Mouse (Mus musculus): Measurements from ENCODE around the gene Pgam1. TPM values are rescaled to one million over a fixed set of nuclear protein-coding genes. Genes with fewer than 3 reads are reported as not detected.
"Not testable (repeated sequence)": the region's sequence is repeated elsewhere in the genome, so short reads cannot be mapped to it uniquely, and the experiment has no call there.

Pgam1 gene
- 100 to 1,000 TPM in 3 of 4 experiments, 10 to 100 TPM in 1; 94.6 to 149 (median 113) TPM for total RNA-seq (2022)

DNA sequence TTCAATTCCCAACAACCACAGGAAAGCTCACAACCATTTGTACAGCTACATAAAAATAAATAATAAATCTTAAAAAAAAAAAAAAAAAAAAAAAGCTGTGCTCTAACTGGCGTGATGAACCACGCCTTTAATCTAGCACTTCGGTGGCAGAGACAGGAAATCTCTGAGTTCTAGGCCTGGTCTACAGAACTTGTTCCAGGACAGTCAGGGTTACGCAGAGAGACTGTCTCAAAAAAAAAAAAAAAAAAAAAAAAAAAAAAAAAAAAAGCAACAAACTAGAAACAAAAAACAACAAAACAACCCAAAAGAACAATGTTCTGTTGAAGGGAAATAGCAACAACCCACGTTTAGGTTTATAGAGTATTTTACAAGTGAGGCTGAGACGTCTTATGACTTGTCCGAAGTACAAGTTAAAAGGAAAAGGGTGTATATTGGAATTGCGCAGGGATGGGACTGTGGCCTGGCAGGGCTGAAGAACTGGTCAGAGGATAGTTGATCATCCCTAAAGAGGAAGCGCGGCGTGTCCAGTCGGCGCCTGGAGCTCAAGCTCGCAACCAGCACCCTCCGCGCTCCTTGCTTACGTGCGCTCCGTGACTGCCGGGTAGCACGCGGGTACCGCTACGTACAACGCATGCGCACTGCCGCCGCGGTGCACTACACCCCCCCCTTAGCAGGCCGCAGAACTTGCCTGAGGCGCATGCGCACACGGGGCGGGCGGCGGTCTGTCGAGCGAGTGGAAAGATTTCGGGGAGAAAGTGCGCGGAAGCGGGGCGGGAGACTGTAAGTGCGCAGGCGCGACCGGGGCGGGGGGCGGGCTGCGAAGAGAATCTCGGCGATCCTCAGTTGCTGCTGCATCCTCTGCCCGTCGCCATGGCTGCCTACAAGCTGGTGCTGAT lies at the start of gene Pgam1:
TSS of gene Pgam1 (plus strand) at position 746 of the 896 bp plus-strand sequence.
- peak; percentile 95 for DNase-seq (ENCODE audit: low spot score)

DNA sequence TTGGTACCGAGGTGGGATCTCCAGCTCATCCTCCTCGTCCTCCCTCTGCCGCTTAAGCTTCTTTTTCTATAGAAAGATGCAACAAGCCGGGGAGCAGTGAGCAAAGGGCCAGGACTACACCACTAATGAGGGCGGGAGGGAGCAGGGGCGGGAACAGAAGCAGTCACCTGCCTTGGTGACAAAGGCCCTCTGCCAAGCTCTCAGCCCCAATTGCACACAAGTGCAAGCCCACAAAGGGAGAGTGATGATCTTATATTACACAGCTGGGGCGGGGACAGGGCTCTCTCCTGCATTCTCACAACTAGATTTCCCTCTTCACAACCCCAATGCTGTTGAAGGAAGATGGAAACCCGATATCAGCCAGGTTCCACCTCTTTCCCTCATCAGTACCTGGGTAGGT lies 45.0 kb upstream of the Pgam1 start:
- no peak for DNase-seq (ENCODE audit: low spot score)

DNA sequence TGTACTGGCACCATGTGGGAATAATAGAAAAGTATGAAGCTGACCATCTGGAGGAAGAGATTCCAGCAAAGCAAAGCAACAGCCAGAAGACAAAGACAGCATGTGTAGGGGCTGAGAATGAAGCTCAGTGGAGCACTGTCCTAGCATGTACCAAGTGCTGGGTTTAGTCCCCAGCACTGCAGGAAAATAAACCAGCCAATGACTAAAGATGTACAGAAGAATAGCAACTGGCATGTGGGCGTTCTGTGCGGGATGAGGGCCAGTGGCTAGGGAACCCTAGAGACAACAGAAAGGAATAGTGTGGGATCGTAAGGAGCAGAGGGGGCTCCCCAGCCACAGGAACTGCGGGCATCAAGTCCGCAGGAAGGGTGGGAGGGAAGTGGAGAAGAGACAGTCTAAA lies 42.4 kb upstream of the Pgam1 start:
- DNase-seq (ENCODE audit: low spot score): no peak

DNA sequence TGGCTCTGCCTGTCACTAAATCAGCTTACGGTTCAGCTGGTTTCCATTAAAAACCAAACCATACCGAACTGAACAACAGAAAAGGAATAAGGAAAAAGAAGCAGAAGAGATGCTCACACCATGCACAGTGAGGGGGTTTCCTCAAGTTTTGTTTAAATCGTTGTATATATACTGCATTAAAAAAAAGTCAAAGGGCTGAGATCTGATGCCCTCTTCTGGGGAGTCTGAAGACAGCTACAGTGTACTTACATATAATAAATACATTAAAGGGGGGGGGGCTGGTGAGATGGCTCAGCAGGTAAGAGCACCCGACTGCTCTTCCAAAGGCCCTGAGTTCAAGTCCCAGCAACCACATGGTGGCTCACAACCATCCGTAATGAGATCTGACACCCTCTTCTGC lies 41.8 kb upstream of the Pgam1 start:
- DNase-seq (ENCODE audit: low spot score): not testable (repeated sequence)

DNA sequence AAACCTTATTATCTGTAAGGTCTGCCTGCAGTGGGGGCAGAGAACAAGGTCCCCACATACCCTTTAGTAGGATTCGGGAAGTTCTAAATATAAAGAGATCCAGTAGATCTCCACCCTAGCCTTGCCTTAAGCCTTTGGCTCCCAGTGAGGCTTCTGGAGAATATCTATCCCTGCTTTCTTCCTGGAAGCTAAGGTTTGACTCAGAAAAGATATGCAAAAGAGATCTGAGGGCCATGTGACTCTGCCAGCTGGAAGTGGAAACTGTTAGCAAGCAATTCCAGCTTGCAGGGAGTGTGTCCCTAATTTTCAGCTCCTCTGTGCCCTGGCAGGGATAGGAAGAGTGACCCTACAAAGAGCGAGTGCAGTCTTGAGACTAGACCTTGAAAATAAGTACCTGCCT lies 39.4 kb upstream of the Pgam1 start:
- no peak for DNase-seq (ENCODE audit: low spot score)

GRCm38 (mm10) chr19:41874356-41874755 lies 37.4 kb upstream of the Pgam1 start:
- no peak for DNase-seq (ENCODE audit: low spot score)

- no peak for DNase-seq (ENCODE audit: low spot score)
These were observed 29.9 kb upstream of the Pgam1 start for GRCm38 (mm10) chr19:41881842-41882241.

- no peak for DNase-seq (ENCODE audit: low spot score)
These were observed 27.8 kb upstream of the Pgam1 start for GRCm38 (mm10) chr19:41883882-41884281.

- DNase-seq (ENCODE audit: low spot score): no peak
These were observed 23.5 kb upstream of the Pgam1 start for GRCm38 (mm10) chr19:41888191-41888590.

- no peak for DNase-seq (ENCODE audit: low spot score)
These were observed 16.8 kb upstream of the Pgam1 start for GRCm38 (mm10) chr19:41894959-41895358.

- peak; percentile 92 for DNase-seq (ENCODE audit: low spot score)
These were observed 16.0 kb upstream of the Pgam1 start, which contains the start of gene Rrp12 for GRCm38 (mm10) chr19:41895460-41896318. Rrp12 (minus strand) TSS chr19:41896173.

GRCm38 (mm10) chr19:41896319-41896711 lies 15.4 kb upstream of the Pgam1 start:
- DNase-seq (ENCODE audit: low spot score): no peak

- DNase-seq (ENCODE audit: low spot score): peak; percentile 34
These were observed 12.9 kb upstream of the Pgam1 start for GRCm38 (mm10) chr19:41898860-41899259.

DNA sequence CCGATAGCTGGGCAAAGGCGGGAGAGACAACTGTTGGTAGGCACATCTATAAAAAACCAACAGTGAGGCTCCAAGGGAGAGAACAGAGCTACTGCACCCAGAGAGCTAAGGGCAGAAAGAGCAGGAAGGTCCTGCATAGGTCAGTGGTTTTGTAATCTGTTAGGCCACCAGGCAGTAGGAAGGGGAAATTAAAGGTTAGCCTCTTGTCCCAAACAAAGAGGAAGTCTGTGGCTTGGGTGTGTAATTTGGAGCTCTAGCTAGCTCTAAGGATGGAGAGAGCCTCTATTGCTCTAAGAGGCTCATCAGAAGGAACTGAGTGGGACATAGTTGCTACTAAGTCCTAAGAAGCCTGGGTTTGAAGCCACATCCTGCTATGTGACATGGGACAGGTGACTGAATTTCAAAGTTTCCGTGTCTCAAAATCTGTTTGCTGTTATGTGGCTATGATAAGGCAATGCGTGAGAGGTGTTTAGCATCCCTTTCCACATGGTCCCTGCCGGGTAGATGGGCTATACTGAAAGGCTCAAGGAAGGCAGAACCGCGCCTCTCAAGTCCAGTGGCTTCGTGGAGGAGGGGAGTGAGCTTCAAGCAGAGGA lies 11.1 kb upstream of the Pgam1 start:
- DNase-seq (ENCODE audit: low spot score): no peak

DNA sequence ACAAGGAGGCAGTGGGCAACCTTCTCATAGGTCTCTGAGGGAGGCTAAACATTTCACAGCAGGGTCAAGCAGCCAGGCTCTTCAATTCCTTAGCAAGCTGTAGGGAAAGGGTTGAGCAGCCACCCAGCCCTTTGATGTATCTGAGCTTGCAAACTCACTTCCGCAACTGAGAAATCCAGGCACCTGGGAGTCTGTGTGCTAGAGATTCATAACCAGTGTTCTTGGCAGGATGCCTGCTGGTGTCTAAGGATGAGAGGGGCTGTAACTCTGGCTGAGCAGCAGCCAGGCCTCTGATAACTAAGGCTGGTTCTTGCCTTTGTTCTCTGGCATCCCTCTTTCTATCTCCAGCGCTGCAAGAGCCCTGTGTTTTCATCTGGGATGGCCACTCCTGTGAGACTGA lies 10.0 kb upstream of the Pgam1 start:
- DNase-seq (ENCODE audit: low spot score): no peak

- DNase-seq (ENCODE audit: low spot score): no peak
These were observed 8.7 kb upstream of the Pgam1 start for GRCm38 (mm10) chr19:41902848-41903593.

- DNase-seq (ENCODE audit: low spot score): no peak
These were observed 6.5 kb upstream of the Pgam1 start for GRCm38 (mm10) chr19:41905246-41905645.

- DNase-seq (ENCODE audit: low spot score): no peak
These were observed 5.2 kb upstream of the Pgam1 start for GRCm38 (mm10) chr19:41906311-41907078.

DNA sequence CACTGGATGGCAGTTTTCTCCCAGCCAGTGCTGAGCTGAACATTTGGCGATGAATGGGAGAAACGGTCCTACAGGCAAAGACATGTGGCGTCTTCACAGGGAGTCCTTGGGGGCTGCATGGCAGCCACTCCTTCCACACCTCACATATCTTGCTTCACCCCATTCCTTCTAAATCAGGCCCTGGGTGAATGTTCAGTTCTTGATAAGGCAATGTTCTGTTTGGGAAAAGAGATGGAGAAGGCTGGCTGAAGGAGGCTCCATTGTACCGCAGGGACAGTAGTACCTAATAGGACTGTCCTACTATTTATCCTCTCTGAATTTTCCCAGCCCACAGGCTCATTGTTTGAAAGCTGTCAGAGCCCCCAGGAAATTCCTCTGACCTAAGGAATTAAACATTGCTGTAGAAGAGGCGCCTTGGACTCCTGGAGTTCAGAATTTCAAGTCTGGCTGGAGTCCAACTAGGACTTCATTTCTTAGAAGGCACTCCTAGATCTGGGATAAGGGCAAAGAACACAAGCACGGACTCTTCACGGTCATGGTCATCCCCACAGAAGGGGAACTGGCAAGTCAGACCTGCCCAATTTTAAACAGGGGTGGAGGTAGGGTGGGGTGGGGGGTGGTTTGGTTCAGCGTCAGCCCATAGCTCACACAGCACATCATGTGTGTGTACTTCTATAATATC lies 4.5 kb upstream of the Pgam1 start:
- no peak for DNase-seq (ENCODE audit: low spot score)

DNA sequence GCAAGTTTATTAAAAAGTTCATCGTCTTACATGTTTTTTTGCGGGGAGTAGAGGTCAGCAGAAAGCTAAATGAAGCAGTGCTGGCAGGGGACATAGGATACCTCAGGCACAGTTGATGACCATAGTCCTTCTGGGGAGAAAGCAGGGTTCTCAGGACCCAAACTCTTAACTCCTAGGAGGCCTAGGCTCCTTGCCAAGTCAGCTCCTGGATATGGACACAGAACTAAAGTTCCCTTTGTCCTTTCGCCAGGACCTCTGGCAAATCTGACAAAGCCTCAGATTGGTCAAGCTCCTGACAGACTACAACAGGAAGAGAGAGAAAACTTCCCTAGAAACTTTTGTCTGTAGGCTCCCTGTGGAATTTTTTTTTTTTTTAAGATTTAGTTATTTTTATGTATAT lies 3.0 kb upstream of the Pgam1 start:
- no peak for DNase-seq (ENCODE audit: low spot score)
